ENCODE assay signal across 8 mouse cellular contexts in the genomic region with DNA sequence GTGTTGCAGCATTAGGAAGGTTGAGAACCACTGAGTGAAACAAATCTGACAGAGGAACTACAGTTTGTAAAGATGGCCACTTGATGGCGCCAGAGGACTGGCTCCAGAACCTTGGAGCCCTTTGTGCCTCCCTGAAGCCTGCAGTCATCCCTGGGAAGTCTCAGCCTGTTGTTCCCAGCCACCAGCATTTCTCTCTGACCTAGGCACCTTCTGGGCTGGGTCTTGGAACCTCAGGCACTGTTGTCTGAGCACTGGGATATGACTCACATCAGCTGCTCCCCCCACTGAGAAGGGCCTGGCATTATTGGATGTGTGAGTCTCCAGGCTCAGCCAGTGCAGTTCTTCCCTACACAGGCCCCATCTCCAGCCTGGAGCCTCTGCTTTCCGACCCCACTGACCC. TPM values are rescaled to one million over a fixed set of nuclear protein-coding genes. Genes with fewer than 3 reads are reported as not detected.
DNase-seq lines count a peak whose midpoint lies in the region; ATAC-seq and TF ChIP-seq lines count a peak whose summit lies in the region.

No protein-coding gene starts in this region.

- peaks cover 31% of the 10 kb centered on the region for H3K36me3 ChIP-seq in embryonic facial prominence, embryonic 14.5 days (ENCODE audit: control insufficient read depth, insufficient read depth, low read length)
- H3K36me3 ChIP-seq in limb, embryonic 13.5 days, result peaks cover 33% of the 10 kb centered on the region
- H3K36me3 ChIP-seq in midbrain, embryonic 16.5 days (ENCODE audit: control insufficient read depth, insufficient read depth, low read length), result peaks cover 5% of the 10 kb centered on the region

- TF ChIP-seq POLR2A in bone marrow, adult 2 months (IDR thresholded peaks at IDR 0.05; ENCODE audit: borderline replicate concordance, control insufficient read depth, low read depth, low read length), result no peak

- no peaks in the 10 kb centered on the region for H3K4me1 ChIP-seq in bone marrow, adult 2 months (ENCODE audit: control insufficient read depth, insufficient read depth, low read length)
- H3K4me1 ChIP-seq in embryonic facial prominence, embryonic 14.5 days (ENCODE audit: control insufficient read depth, insufficient read depth, low read length), result no peaks in the 10 kb centered on the region
- H3K4me1 ChIP-seq in limb, embryonic 13.5 days, result peaks cover 3% of the 10 kb centered on the region; the same call in 1 of the 2 replicates
- H3K4me1 ChIP-seq in midbrain, embryonic 16.5 days (ENCODE audit: control insufficient read depth, insufficient read depth, low read length), result peaks cover 4% of the 10 kb centered on the region; the same call in 1 of the 2 replicates

- H3K4me3 ChIP-seq in bone marrow, adult 2 months (replicated peaks; ENCODE audit: control insufficient read depth, low read depth, low read length), result no peak overlapping the region
- H3K4me3 ChIP-seq in embryonic facial prominence, embryonic 14.5 days (ENCODE audit: low read depth, low read length), result no peak overlapping the region
- H3K4me3 ChIP-seq in limb, embryonic 13.5 days, result no peak overlapping the region
- H3K4me3 ChIP-seq in midbrain, embryonic 16.5 days (ENCODE audit: low read depth, low read length), result no peak overlapping the region

- peak; percentile 63 for DNase-seq in A20 (ENCODE audit: low read depth, low spot score)
- peak; percentile 88 for DNase-seq in embryonic facial prominence, embryonic 14.5 days (ENCODE audit: low spot score)
- DNase-seq in heart, adult 8-10 months (ENCODE audit: low spot score), result peak; percentile 74
- peak; percentile 71 for DNase-seq in kidney, adult 9 months
- peak; percentile 29 to 48 for DNase-seq in spleen, postnatal 36 days (ENCODE audit: low spot score in 2 of 2)

- H3K9ac ChIP-seq in embryonic facial prominence, embryonic 14.5 days (ENCODE audit: low read depth, low read length), result no peak overlapping the region
- H3K9ac ChIP-seq in limb, embryonic 13.5 days, result peak overlapping the region; percentile 19; the same call in 1 of the 2 replicates
- peak overlapping the region; percentile 55 for H3K9ac ChIP-seq in midbrain, embryonic 16.5 days (ENCODE audit: low read depth, low read length)

- H3K9me3 ChIP-seq in embryonic facial prominence, embryonic 14.5 days (ENCODE audit: control insufficient read depth, low read length), result no peaks in the 10 kb centered on the region
- H3K9me3 ChIP-seq in limb, embryonic 13.5 days, result no peaks in the 10 kb centered on the region
- no peaks in the 10 kb centered on the region for H3K9me3 ChIP-seq in midbrain, embryonic 16.5 days (replicated peaks; ENCODE audit: control insufficient read depth, low read length, poor library complexity, severe bottlenecking)

- WGBS in bone marrow, adult 2 months, result 18% methylated on average over 2 of the region's 2 CpGs
- WGBS in embryonic facial prominence, embryonic 14.5 days, result 11% methylated on average over 2 of the region's 2 CpGs
- WGBS in limb, embryonic 13.5 days, result 25% methylated on average over 2 of the region's 2 CpGs
- 24% methylated on average over 2 of the region's 2 CpGs for WGBS in midbrain, embryonic 16.5 days

- ATAC-seq in embryonic facial prominence, embryonic 14.5 days (ENCODE audit: low read depth), result peak; percentile 80
- ATAC-seq in limb, embryonic 13.5 days (ENCODE audit: low FRiP score, low read depth), result peak; percentile 69
- peak; percentile 89 for ATAC-seq in midbrain, embryonic 16.5 days

- no peak overlapping the region for H3K27ac ChIP-seq in bone marrow, adult 2 months (ENCODE audit: control insufficient read depth, insufficient read depth, low read depth, low read length, poor library complexity)
- no peak overlapping the region for H3K27ac ChIP-seq in embryonic facial prominence, embryonic 14.5 days (replicated peaks; ENCODE audit: low read depth, low read length)
- no peak overlapping the region for H3K27ac ChIP-seq in limb, embryonic 13.5 days
- peak overlapping the region; percentile 26; the same call in 1 of the 2 replicates for H3K27ac ChIP-seq in midbrain, embryonic 16.5 days (ENCODE audit: low read length)

- TF ChIP-seq CTCF in bone marrow, adult 2 months (IDR thresholded peaks at IDR 0.05; ENCODE audit: control insufficient read depth, insufficient read depth, low read length), result peak; percentile 81

- H3K27me3 ChIP-seq in embryonic facial prominence, embryonic 14.5 days (replicated peaks; ENCODE audit: control insufficient read depth, insufficient read depth, low read length), result no peaks in the 10 kb centered on the region
- no peaks in the 10 kb centered on the region for H3K27me3 ChIP-seq in limb, embryonic 13.5 days
- no peaks in the 10 kb centered on the region for H3K27me3 ChIP-seq in midbrain, embryonic 16.5 days (ENCODE audit: control insufficient read depth, insufficient read depth, low read depth, low read length)

- no peak overlapping the region for H3K4me2 ChIP-seq in embryonic facial prominence, embryonic 14.5 days (ENCODE audit: low read depth, low read length)
- H3K4me2 ChIP-seq in limb, embryonic 13.5 days (replicated peaks), result no peak overlapping the region
- H3K4me2 ChIP-seq in midbrain, embryonic 16.5 days (ENCODE audit: low read length), result no peak overlapping the region

RNA-seq across cellular contexts. Expression of a gene that starts 40.4 kb away (rescaled TPM):
- 21.8 and 79.9 TPM in 2 replicates for polyA plus RNA-seq in bone marrow, adult 2 months (2011; ENCODE audit: insufficient read depth, insufficient read length, low replicate concordance, missing spikeins)
- 180 and 198 TPM in 2 replicates for polyA plus RNA-seq in embryonic facial prominence, embryonic 14.5 days (2014; fragmentation: Nextera tagmentation; extraction: Ambion mirVana)
- 10 to 100 TPM; 71.2 to 74.2 (median 72.7) TPM for total RNA-seq in heart, adult 8-10 months (2022)
- polyA plus RNA-seq in limb, embryonic 13.5 days (2015; fragmentation: Nextera tagmentation; extraction: Ambion mirVana), result 219 and 228 TPM in 2 replicates
- polyA plus RNA-seq in midbrain, embryonic 16.5 days (2015; fragmentation: Nextera tagmentation; extraction: Ambion mirVana), result 174 and 180 TPM in 2 replicates

RNA-seq across cellular contexts. Expression of a gene that starts 40.8 kb away (rescaled TPM):
- polyA plus RNA-seq in bone marrow, adult 2 months (2011; ENCODE audit: insufficient read depth, insufficient read length, low replicate concordance, missing spikeins), result 6.2 and 8.2 TPM in 2 replicates
- polyA plus RNA-seq in embryonic facial prominence, embryonic 14.5 days (2014; fragmentation: Nextera tagmentation; extraction: Ambion mirVana), result 34.6 and 37.5 TPM in 2 replicates
- 10 to 100 TPM; 24.3 to 32.0 (median 26.8) TPM for total RNA-seq in heart, adult 8-10 months (2022)
- polyA plus RNA-seq in limb, embryonic 13.5 days (2015; fragmentation: Nextera tagmentation; extraction: Ambion mirVana), result 40.3 and 44.8 TPM in 2 replicates
- 68.5 and 75.8 TPM in 2 replicates for polyA plus RNA-seq in midbrain, embryonic 16.5 days (2015; fragmentation: Nextera tagmentation; extraction: Ambion mirVana)
